Mouse (Mus musculus) olfactory bulb, adult 2 months (tissue): ENCODE measurements around the gene Cmtm4.
"Not testable (repeated sequence)": the region's sequence is repeated elsewhere in the genome, so short reads cannot be mapped to it uniquely, and the experiment has no call there.

Source experiments
- CTCF ChIP-seq: fragments of 200-500 bp; IDR thresholded peaks from 2 replicates; pipeline ENCODE4 v1.5.1; 2012; ENCODE audit warnings: low read depth, mild to moderate bottlenecking, low read length, moderate library complexity; ENCODE audit not compliant: insufficient read depth
- POLR2A ChIP-seq: fragments of 200-500 bp; IDR thresholded peaks from 2 replicates; pipeline ENCODE4 v1.6.1; 2012; ENCODE audit warnings: mild to moderate bottlenecking, low read depth, low read length, moderate library complexity; ENCODE audit not compliant: insufficient read depth

- TF ChIP-seq CTCF, POLR2A: not testable (repeated sequence)
Measured at GRCm38 (mm10) chr8:104321930-104322329, 73.7 kb downstream of the Cmtm4 start, which contains the start of gene Cmtm2b.
